Mouse (Mus musculus) erythroblast, embryonic 14.5 days (primary cell): ENCODE measurements around the gene Panx1.

Experiments
- GATA1 ChIP-seq: IDR thresholded peaks from 2 replicates; pipeline ENCODE4 v1.6.1; 2012; ENCODE audit warnings: low read length, inconsistent platforms, mixed read lengths
- TAL1 ChIP-seq: IDR thresholded peaks from 3 replicates; pipeline ENCODE4 v1.6.1; 2012; ENCODE audit warnings: low read length, inconsistent platforms, mixed read lengths

DNA sequence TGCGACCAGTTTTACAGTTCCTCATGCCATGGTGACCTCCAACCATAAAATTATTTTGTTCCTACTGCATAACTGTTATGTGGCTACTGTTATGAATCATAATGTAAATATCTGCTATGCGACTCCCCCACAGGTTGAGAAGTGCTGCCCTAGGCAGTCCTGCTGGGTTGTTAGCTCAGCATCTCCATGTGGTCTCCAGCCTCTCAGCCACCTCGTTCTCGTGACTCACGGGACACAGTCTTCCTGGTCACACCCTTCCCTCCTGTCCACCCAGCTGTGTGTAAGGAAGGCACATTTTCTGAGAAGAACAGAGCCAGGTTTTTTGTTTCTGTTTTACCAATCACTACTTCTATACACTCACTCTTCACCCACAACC, 26.5 kb downstream of the Panx1 start:
- TF ChIP-seq TAL1 = no peak
- no peak for TF ChIP-seq GATA1
